Comparison of ENCODE assay signal across 8 mouse cellular contexts in genomic region chr9:114389905-114390748, GRCm38 (mm10). TPM values are rescaled to one million over a fixed set of nuclear protein-coding genes. Genes with fewer than 3 reads are reported as not detected.
A peak's percentile ranks its signal among the peaks of the same experiment; 100 is the strongest.
DNase-seq lines count a peak whose midpoint lies in the region; ATAC-seq and TF ChIP-seq lines count a peak whose summit lies in the region.

Crtap (minus strand) TSS chr9:114390675.

- TF ChIP-seq POLR2A in ES-Bruce4 (IDR thresholded peaks at IDR 0.05; ENCODE audit: insufficient read depth, low read length), result peak; percentile 68
- TF ChIP-seq POLR2A in lung, adult 2 months (IDR thresholded peaks at IDR 0.05; ENCODE audit: borderline replicate concordance, extremely low read depth, low read depth, low read length), result peak; percentile 33; the same call in 1 of the 2 replicates

- H3K27ac ChIP-seq in ES-Bruce4 (ENCODE audit: insufficient read depth, low read length), result peak within 1 kb of the TSS; percentile 68
- H3K27ac ChIP-seq in embryonic facial prominence, embryonic 15.5 days (replicated peaks), result peak within 1 kb of the TSS; percentile 93
- H3K27ac ChIP-seq in heart, embryonic 12.5 days (ENCODE audit: poor library complexity, severe bottlenecking), result peak within 1 kb of the TSS; percentile 93
- peak within 1 kb of the TSS; percentile 93 for H3K27ac ChIP-seq in kidney, embryonic 15.5 days
- peak within 1 kb of the TSS; percentile 72 for H3K27ac ChIP-seq in neural tube, embryonic 15.5 days (replicated peaks)

- DNase-seq in adrenal gland, postnatal 4 days (ENCODE audit: low spot score in 2 of 2), result peak; percentile 46 to 60
- peak; percentile 70 for DNase-seq in lung, adult 2 months
- peak; percentile 80 for DNase-seq in thymus, postnatal 14 days

- no peaks in the 10 kb centered on the region for H3K36me3 ChIP-seq in ES-Bruce4 (ENCODE audit: control insufficient read depth, insufficient read depth, low read length, poor library complexity, severe bottlenecking)
- peaks cover 5% of the 10 kb centered on the region; the same call in 1 of the 2 replicates for H3K36me3 ChIP-seq in embryonic facial prominence, embryonic 15.5 days
- H3K36me3 ChIP-seq in heart, embryonic 12.5 days, result peaks cover 7% of the 10 kb centered on the region
- H3K36me3 ChIP-seq in kidney, embryonic 15.5 days, result peaks cover 6% of the 10 kb centered on the region; the same call in 1 of the 2 replicates
- no peaks in the 10 kb centered on the region for H3K36me3 ChIP-seq in neural tube, embryonic 15.5 days

- no peak for TF ChIP-seq CTCF in ES-Bruce4 (IDR thresholded peaks at IDR 0.05; ENCODE audit: low read depth, low read length)
- no peak for TF ChIP-seq CTCF in lung, adult 2 months (IDR thresholded peaks at IDR 0.05; ENCODE audit: insufficient read depth, low read length)

- peak within 1 kb of the TSS; percentile 82 for H3K9ac ChIP-seq in ES-Bruce4 (ENCODE audit: low read depth, poor library complexity, severe bottlenecking)
- peak within 1 kb of the TSS; percentile 74 for H3K9ac ChIP-seq in embryonic facial prominence, embryonic 15.5 days
- peak within 1 kb of the TSS; percentile 93 for H3K9ac ChIP-seq in heart, embryonic 12.5 days
- H3K9ac ChIP-seq in kidney, embryonic 15.5 days, result peak within 1 kb of the TSS; percentile 69
- peak within 1 kb of the TSS; percentile 74 for H3K9ac ChIP-seq in neural tube, embryonic 15.5 days (replicated peaks)

- H3K4me2 ChIP-seq in embryonic facial prominence, embryonic 15.5 days (replicated peaks), result peak within 1 kb of the TSS; percentile 71
- H3K4me2 ChIP-seq in heart, embryonic 12.5 days, result peak within 1 kb of the TSS; percentile 92
- peak within 1 kb of the TSS; percentile 90 for H3K4me2 ChIP-seq in kidney, embryonic 15.5 days
- H3K4me2 ChIP-seq in neural tube, embryonic 15.5 days, result peak within 1 kb of the TSS; percentile 94

- H3K4me3 ChIP-seq in ES-Bruce4 (ENCODE audit: low read depth, low read length), result peak within 1 kb of the TSS; percentile 91
- H3K4me3 ChIP-seq in embryonic facial prominence, embryonic 15.5 days (replicated peaks), result peak within 1 kb of the TSS; percentile 72
- peak within 1 kb of the TSS; percentile 94 for H3K4me3 ChIP-seq in heart, embryonic 12.5 days
- H3K4me3 ChIP-seq in kidney, embryonic 15.5 days (replicated peaks), result peak within 1 kb of the TSS; percentile 69
- peak within 1 kb of the TSS; percentile 66 for H3K4me3 ChIP-seq in lung, adult 2 months (replicated peaks; ENCODE audit: extremely low read depth, low read depth, low read length)
- peak within 1 kb of the TSS; percentile 74 for H3K4me3 ChIP-seq in neural tube, embryonic 15.5 days (replicated peaks)

- peak; percentile 87 for ATAC-seq in embryonic facial prominence, embryonic 15.5 days (ENCODE audit: insufficient number of reproducible peaks, low FRiP score, low TSS enrichment, low read depth)
- peak; percentile 87 for ATAC-seq in heart, embryonic 12.5 days (ENCODE audit: insufficient number of reproducible peaks, low FRiP score)
- peak; percentile 87 for ATAC-seq in kidney, embryonic 15.5 days (replicated peaks; ENCODE audit: low FRiP score)
- peak; percentile 77 for ATAC-seq in neural tube, embryonic 15.5 days (ENCODE audit: low FRiP score)

- TF ChIP-seq EP300 in ES-Bruce4 (IDR thresholded peaks at IDR 0.05; ENCODE audit: insufficient read depth, low read depth, low read length), result 0 out of 2 replicates have a peak, but pooled peaks have one; percentile 34

- H3K4me1 ChIP-seq in ES-Bruce4 (ENCODE audit: control insufficient read depth, insufficient read depth, low read length), result peaks cover 2% of the 10 kb centered on the region
- H3K4me1 ChIP-seq in embryonic facial prominence, embryonic 15.5 days, result peaks cover 20% of the 10 kb centered on the region
- peaks cover 31% of the 10 kb centered on the region for H3K4me1 ChIP-seq in heart, embryonic 12.5 days (replicated peaks)
- peaks cover 35% of the 10 kb centered on the region for H3K4me1 ChIP-seq in kidney, embryonic 15.5 days
- H3K4me1 ChIP-seq in lung, adult 2 months (ENCODE audit: control insufficient read depth, insufficient read depth, low read length), result no peaks in the 10 kb centered on the region
- peaks cover 7% of the 10 kb centered on the region; the same call in 1 of the 2 replicates for H3K4me1 ChIP-seq in neural tube, embryonic 15.5 days

- no peaks in the 10 kb centered on the region for H3K27me3 ChIP-seq in ES-Bruce4 (ENCODE audit: control insufficient read depth, insufficient read depth, low read length, poor library complexity, severe bottlenecking)
- H3K27me3 ChIP-seq in embryonic facial prominence, embryonic 15.5 days, result no peaks in the 10 kb centered on the region
- H3K27me3 ChIP-seq in heart, embryonic 12.5 days (replicated peaks), result no peaks in the 10 kb centered on the region
- no peaks in the 10 kb centered on the region for H3K27me3 ChIP-seq in kidney, embryonic 15.5 days
- peaks cover 6% of the 10 kb centered on the region; the same call in 1 of the 2 replicates for H3K27me3 ChIP-seq in neural tube, embryonic 15.5 days (replicated peaks)

- no peaks in the 10 kb centered on the region for H3K9me3 ChIP-seq in ES-Bruce4 (replicated peaks; ENCODE audit: control insufficient read depth, insufficient read depth, low read length, poor library complexity, severe bottlenecking)
- no peaks in the 10 kb centered on the region for H3K9me3 ChIP-seq in embryonic facial prominence, embryonic 15.5 days (replicated peaks)
- no peaks in the 10 kb centered on the region for H3K9me3 ChIP-seq in heart, embryonic 12.5 days (replicated peaks)
- H3K9me3 ChIP-seq in kidney, embryonic 15.5 days (replicated peaks), result no peaks in the 10 kb centered on the region; the same call in 1 of the 2 replicates
- H3K9me3 ChIP-seq in neural tube, embryonic 15.5 days (replicated peaks), result no peaks in the 10 kb centered on the region

- WGBS in embryonic facial prominence, embryonic 15.5 days, result under 1% methylated on average over 94 of the region's 96 CpGs
- WGBS in heart, embryonic 12.5 days, result 1% methylated on average over 92 of the region's 96 CpGs
- WGBS in kidney, embryonic 15.5 days, result under 1% methylated on average over 96 of the region's 96 CpGs
- WGBS in lung, adult 2 months, result 2% methylated on average over 95 of the region's 96 CpGs
- 1% methylated on average over 96 of the region's 96 CpGs for WGBS in neural tube, embryonic 15.5 days

RNA-seq across cellular contexts. Expression of gene Crtap, which starts in this region (rescaled TPM):
- polyA plus RNA-seq in ES-Bruce4 (2011; ENCODE audit: insufficient read depth, insufficient read length, low read depth, missing spikeins), result 45.7 and 53.3 TPM in 2 replicates
- total RNA-seq in adrenal gland, postnatal 4 days (2021), result 100 to 1,000 TPM; 155 to 160 TPM
- polyA plus RNA-seq in embryonic facial prominence, embryonic 15.5 days (2015; fragmentation: Nextera tagmentation; extraction: Ambion mirVana), result 198 and 204 TPM in 2 replicates
- 144 and 150 TPM in 2 replicates for polyA plus RNA-seq in heart, embryonic 12.5 days (2016; fragmentation: Nextera tagmentation; extraction: Ambion mirVana)
- 128 and 138 TPM in 2 replicates for polyA plus RNA-seq in kidney, embryonic 15.5 days (2015; fragmentation: Nextera tagmentation; extraction: Ambion mirVana)
- polyA plus RNA-seq in lung, adult 2 months (2012; rRNA removed), result 83.2 and 106 TPM in 2 replicates
- polyA plus RNA-seq in neural tube, embryonic 15.5 days (2015; fragmentation: Nextera tagmentation; extraction: Ambion mirVana), result 34.0 and 42.8 TPM in 2 replicates

Comparison
In these comparisons a context has a peak if more than half of its experiments do, and no peak if none do; other contexts are left out.
1. Peak in every context shown above with its lines: DNase-seq, ATAC-seq, H3K4me3 ChIP-seq and H3K27ac ChIP-seq.